Mouse (Mus musculus) right cerebral cortex, postnatal 4 days (tissue): ENCODE measurements around the gene R3hdm2.

Source experiments
- DNase-seq: peaks from one replicate; pipeline ENCODE4 v3.0.0-alpha.2; 2022

The R3hdm2 gene

GRCm38 (mm10) chr10:127496156-127496555 is 116.0 kb downstream of the R3hdm2 start:
- no peak for DNase-seq

GRCm38 (mm10) chr10:127499516-127499915 is 119.4 kb downstream of the R3hdm2 start:
- no peak for DNase-seq

GRCm38 (mm10) chr10:127500042-127500441 is 119.9 kb downstream of the R3hdm2 start:
- DNase-seq = no peak

GRCm38 (mm10) chr10:127500894-127501893 is 121.1 kb downstream of the R3hdm2 start, which contains the start of gene Stac3:
Gene Stac3 (plus strand): TSS chr10:127501686.
- DNase-seq = no peak

GRCm38 (mm10) chr10:127508239-127508638 is 128.1 kb downstream of the R3hdm2 start:
- peak; percentile 84 for DNase-seq

- DNase-seq = peak; percentile 95
Measured at GRCm38 (mm10) chr10:127509051-127509836, 129.1 kb downstream of the R3hdm2 start.

- DNase-seq = no peak
Measured at GRCm38 (mm10) chr10:127509837-127510701, 129.9 kb downstream of the R3hdm2 start.

GRCm38 (mm10) chr10:127510895-127511617 is 130.9 kb downstream of the R3hdm2 start:
- DNase-seq = no peak

GRCm38 (mm10) chr10:127511634-127512306 is 131.6 kb downstream of the R3hdm2 start:
- DNase-seq = peak; percentile 87

- DNase-seq = no peak
Measured at GRCm38 (mm10) chr10:127512307-127512666, 132.2 kb downstream of the R3hdm2 start.

- DNase-seq = peak; percentile 98
Measured at GRCm38 (mm10) chr10:127512813-127513212, 132.7 kb downstream of the R3hdm2 start.

GRCm38 (mm10) chr10:127513501-127514091 is 133.5 kb downstream of the R3hdm2 start:
- DNase-seq = no peak

GRCm38 (mm10) chr10:127514111-127514698 is 134.1 kb downstream of the R3hdm2 start:
- no peak for DNase-seq

GRCm38 (mm10) chr10:127514764-127515163 is 134.6 kb downstream of the R3hdm2 start, which contains the start of gene Ndufa4l2:
Gene Ndufa4l2 (plus strand): TSS chr10:127514967.
- no peak for DNase-seq

GRCm38 (mm10) chr10:127515271-127515982 is 135.3 kb downstream of the R3hdm2 start:
- DNase-seq = no peak

GRCm38 (mm10) chr10:127515983-127516459 is 135.9 kb downstream of the R3hdm2 start:
- no peak for DNase-seq

- no peak for DNase-seq
Measured at GRCm38 (mm10) chr10:127516576-127517260, 136.6 kb downstream of the R3hdm2 start.

- no peak for DNase-seq
Measured at GRCm38 (mm10) chr10:127517941-127518340, 137.8 kb downstream of the R3hdm2 start.
